Mouse (Mus musculus) right cerebral cortex, postnatal 36 days (tissue): ENCODE data around the gene Efna3.
A peak's percentile ranks its signal among the peaks of the same experiment; 100 is the strongest.

Experiments used
- DNase-seq, 2 experiments: peaks; one replicate each; pipeline ENCODE4 v3.0.0; 2022; ENCODE audit warnings: low spot score in 2 of 2, mixed read lengths in 1 of 2

The Efna3 gene

DNA sequence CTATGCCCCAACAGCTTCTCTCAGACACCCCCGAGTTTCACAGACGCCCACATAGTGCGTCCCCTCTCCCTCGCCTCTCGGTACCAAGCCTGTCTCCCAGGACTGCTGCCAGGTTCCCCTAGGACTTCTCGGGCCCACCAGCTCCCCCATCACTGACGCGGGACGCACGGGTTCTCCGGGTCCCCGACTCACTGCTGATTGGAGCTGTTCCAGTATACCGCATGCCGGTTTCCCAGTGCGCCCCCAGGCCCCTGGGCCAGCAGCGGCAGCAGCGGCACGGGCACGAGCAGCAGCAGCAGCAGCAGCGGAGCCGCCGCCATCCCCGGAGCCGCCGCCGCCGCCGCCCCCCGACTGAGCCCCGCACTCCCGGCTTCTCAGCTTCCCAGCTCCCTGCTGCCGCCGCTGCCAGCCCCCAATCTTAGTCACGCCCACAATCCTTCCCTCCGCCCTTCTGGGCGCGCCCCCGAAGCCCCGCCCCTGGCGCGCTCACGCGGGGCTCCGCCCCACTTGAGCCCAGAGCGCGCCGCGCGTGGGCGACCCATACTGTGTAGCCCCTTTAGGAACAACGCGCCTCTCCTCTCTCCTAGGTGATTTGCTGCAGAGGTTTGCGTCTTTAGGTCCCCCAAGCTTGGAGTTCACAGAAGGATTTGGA is at the start of gene Efna3:
TSS of gene Efna3 (minus strand) at position 452 of the 652 bp plus-strand sequence.
- peak; percentile 81 to 84 for DNase-seq

DNA sequence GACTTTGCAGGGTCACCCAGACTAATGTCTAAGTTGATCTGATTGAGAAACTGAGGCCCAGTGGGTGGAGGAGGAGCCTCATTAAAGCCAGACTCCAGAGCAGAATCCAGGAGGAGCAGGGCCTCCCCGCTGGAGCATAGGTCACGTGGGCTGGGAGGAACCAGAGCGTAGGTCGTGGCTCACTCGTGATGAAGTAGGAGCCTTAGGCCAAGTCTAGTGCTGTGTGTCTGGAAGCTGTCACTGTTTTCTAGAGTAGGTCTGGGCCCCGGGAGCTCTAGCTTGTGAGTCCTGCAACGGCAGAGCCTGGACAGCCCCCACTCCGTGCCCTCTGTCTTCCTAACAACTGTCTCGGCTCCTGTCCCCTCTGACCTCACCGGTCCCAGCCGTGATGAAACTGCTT is 44.6 kb upstream of the Efna3 start:
- no peak for DNase-seq

DNA sequence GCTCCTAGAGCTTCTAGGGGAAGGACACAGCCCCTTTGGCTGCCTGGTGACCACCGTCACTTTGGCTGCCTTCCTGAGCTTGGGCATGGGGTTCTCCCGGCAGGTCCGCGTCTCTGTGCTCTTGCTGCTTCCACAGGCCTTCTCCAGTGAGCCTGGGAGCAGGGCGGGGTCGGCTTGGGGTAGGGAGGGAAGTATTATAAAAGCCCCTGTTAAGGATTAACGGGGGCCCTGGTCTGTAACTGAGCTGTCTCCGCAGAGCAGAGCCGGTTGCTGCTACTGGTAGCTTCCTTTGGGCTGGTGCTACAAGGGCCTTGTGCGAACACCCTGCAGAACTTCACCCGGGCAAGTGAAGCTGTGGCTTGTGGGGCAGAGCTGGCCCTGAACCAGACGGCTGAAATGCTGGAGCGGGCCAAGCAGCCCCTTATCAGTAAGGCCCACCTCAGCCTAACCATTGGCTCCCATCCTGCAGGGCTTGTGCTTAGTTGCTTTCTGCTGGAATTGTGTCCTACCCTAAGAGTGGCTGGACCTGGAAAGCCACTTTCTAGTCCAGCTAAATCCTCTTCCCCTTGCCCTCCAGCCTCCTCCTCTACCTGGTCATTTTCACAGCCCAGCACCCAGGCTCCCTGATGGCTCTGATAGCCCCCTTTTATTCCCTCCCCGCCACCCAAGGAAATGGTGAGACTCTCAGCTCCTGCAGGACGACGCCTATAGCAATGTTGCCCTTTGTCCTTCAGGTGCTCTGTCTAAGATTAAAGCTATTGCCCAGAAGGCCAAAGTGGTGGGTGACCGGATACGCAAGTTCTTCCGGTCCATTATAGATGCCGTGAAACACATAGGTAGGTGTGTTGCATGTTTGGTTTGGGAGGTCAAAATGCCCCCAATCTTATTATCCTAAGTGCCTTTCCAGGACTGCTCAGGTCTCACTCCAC is 43.0 kb upstream of the Efna3 start:
- no peak for DNase-seq

DNA sequence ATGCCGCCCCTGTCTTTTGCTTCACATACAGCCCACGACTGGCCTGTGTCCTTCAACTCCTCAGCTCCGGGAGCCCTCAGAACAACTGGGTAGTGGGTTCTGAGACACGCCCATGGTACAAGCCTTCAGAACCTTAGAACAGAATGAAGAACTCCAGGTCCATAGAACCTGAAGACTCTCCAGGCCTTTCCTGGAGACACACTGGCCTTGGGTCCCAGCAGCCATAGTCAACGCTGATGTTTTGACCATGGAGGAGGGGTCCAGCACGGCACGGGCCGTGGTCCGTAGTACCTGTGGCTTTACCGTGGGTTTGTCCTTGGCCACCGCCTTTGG is 42.4 kb upstream of the Efna3 start, which contains the start of gene Dcst1:
TSS of gene Dcst1 (minus strand) at position 101 of the 333 bp plus-strand sequence.
- no peak for DNase-seq

DNA sequence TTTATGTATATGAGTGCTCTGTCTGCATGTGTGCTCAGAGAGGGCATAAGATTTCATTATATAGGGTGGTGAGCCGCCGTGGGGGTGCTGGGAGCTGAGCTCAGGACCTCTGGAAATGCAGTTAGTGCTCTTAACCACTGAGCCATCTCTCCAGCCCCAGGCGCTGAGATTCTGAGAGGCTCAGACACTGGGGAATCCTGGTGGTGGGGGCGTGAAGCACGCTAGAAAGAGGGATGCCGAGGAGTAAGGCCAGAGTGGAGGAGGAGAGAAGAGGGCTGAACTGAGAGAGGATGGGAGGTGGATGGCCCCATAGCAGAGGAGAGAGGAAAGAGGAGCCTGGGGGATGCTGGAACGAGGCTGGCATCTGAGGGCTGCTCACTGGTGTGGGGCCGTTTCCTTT is 41.9 kb upstream of the Efna3 start:
- no peak for DNase-seq

DNA sequence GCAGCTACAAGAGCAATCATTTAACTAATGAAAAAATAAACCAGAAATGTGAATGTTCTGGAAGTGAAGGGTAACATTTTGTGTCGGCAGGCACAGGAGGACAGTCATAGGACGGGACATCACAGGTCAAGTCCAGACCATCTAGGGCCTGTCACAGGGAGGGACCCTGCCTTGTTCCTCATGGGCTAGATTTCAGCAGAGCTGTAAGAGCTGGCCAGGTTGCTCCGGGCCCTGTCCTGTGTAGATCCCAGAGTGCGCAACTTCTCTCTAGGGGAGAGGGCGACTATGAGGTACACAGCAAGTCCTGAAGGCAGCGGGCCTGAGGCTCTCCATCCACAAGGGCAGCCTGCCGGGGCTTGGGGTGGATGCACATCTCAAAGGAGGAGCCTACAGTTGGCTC is 38.9 kb upstream of the Efna3 start, which contains the start of gene Dcst2:
TSS of gene Dcst2 (plus strand) at position 301 of the 400 bp plus-strand sequence.
- no peak for DNase-seq

DNA sequence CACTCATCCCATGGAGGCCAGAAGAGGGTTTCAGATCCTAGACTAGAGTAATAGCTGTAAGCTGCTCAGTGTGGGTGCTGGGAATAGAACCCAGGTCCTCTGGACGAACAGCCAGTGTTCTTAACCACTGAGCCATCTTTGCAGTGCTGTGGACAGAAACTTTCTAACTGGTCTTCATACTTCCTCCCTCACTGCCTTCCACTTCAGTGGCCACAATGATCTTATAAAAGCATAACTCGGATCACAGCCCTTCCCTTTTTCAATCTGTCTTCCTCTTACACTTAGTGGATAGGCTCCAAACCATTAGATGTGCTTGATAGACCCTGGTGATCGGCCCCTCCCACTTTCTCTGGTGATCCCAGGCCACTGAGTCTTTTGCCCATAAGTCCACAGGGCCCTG is 37.5 kb upstream of the Efna3 start:
- no peak for DNase-seq

DNA sequence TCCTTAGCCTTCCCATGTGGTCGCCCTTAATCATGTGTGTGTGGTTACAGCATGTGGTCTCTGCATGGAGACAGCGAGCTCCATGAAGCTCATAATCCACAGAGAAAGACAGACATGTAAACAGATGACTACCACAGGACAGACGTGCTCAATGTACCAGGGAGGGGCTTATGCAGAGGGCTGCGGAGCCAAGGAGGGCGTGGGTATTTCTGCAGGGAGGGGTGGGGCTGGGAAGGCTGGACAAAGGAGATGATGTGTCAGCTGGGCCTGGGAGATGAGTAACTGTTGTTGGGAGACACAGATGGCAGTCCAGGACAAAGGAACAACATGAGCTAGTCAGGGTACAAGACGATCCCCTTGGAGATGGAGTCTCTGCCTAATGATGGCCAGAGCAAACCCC is 36.9 kb upstream of the Efna3 start:
- no peak for DNase-seq

DNA sequence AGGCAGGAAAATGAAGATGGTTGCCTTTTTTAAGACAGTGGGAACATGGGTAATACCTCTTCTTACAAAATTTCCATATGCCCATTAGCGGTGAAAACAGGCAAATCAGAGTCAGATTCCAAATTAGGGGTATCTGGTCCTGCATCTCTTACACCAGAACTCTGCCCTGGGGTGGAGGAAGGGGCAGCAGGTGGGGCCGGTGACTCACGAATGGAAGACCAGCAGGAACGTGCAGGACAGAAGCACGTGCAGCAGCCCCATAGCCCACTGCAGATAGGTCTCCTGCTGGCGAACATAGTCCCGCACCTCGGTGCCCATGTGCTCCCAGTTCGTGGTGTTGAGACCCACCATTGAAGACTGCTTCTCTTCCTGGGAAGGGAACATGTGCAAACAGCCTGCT is 33.3 kb upstream of the Efna3 start:
- DNase-seq = no peak

DNA sequence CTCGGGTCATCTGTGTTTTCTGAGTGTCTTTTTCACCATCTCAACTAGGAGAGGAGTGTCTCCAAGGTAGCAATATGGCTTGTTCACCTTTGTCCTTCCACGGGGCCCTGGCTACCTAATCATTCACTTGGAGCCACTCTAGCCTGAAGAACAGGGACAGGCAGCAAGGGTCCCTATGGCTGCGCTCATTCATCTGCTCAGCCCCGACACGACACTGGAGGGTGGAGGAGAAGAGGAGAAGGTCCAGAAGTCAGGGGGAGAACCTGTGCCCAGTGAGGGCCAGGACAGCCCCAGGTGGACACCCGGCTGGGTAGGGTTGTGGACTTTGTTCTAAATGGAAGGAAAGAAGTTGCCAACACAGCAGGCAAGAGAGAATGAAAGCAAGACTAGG is 32.7 kb upstream of the Efna3 start:
- DNase-seq = no peak

DNA sequence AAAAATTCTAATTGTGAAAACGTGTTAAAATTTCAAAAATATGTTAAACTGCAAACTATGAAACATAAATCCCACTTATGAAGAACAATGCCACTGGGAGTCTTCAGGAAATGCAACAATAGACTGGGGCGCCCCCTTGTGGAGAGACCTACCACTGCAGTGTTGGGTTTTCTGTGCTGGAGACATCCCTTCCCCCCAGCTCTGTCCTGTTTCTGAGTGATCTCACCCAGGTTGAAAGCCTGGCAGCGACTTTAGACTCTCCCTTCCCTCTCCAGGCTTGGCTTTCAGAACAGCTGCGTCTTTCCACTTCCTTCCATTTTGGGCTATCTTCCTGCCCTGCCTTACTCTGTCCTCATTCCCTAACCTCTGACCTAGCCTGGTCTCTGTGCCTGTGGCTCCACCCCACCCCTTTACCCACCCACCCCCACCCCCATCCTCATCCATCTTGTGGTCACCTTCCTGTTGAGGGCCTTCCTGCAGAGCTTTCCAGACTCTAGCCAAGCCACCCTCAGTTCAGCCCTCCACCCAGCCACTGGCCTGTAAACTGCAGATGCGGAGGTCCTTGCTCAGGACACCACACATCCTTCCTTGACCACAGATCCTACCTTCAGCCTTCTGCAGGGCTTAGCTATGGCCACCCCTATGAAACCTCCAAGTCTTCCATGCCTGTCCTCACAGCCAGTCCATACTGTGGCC is 32.2 kb upstream of the Efna3 start:
- DNase-seq = peak; percentile 78 to 82

DNA sequence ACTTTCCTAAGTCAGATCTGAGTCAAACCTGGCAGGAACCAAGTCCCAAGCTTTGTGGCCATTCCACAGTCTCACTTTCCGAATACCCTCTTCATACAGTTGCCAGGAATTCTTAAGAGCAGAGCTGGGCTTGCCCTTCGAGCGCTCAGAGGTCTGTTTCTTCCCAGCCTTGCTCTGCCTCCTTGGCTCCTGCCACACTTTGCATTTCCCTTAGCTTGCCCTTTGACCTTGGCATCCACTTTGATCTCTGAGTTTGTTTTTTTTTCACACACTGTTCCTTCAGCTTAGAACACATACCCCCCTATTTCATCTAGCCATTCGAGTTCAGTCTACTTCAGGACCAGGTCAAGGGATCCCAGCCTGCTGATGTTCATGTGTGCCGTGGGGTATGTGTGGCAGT is 28.5 kb upstream of the Efna3 start:
- DNase-seq = no peak

DNA sequence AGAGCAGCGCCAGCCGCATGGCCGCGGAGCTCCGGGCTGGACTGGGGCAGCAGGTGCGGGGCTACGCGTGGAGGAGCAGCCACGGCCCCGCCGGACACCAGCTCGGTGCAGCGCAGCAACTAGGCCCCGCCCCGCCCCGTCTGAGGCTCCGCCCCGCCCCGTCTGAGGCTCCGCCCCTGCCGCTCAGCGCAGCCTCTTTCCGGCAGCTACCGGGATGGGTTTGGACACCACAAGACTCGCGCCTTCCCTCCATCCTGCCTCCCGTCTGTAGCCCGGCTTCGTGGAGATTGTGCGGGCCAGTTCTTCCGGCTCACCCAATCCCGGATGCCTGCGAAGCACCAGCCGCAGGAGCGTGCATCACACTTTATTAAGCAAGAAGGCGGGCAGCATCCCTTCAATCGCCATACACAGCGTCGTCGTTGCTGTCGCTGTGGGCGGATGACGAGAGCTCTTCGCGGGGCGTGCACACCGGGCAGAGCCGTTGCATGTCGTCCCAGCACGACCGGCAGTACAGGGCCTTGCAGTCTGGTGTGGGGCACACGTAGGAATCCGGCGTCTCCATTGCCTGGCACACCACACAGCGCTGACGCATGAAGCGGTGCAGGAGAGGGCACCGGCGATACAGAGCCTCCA is 27.2 kb upstream of the Efna3 start, which contains the start of gene Adam15:
TSS of gene Adam15 (minus strand) at position 128 of the 633 bp plus-strand sequence.
- DNase-seq = peak; percentile 84 to 85

DNA sequence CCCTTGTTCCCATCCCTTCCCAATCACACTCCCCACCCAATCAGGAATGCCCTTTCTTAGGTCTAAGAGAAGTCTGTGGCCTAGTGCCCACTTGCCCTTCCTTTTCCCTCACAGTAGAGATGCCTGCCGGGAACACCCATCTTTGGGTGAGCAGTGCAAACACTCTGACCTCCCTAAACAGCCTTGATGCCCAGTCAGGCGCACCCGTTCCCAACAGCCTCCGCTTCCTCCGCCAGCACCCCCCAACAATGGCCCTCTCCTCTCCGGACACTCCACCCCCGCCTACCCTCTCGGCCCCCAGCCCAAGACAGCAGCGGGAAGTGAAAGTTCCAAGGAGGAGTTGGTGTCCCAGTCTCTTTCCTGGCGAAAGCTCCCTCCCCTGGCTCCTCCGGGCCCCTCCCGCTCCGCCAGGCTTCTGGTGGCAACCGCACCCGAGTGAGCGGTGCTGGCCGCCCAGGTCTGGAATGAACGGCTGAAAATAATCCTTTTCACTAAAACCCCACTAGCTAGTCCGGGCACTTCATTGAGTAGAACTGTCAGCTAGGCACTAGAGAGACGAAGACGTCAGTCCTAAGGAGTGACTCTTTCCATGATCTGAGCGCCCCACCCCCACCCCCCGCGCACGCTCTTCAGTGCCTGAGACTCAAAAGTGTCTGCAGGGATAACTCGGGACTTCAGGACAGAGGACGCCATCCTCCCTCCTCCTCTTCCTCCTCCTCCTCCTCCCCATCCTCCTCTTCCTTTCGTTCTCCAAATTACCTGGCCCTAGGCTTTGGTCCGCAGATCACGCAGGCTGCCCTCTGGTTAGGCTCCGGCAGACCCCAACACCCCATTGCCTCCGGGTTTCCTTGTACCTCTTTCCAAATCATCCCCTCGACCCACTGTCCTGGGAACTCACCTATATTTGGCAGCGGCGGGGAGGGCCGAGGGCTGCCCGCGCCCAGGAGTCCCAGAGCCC is 26.4 kb upstream of the Efna3 start:
- no peak for DNase-seq

DNA sequence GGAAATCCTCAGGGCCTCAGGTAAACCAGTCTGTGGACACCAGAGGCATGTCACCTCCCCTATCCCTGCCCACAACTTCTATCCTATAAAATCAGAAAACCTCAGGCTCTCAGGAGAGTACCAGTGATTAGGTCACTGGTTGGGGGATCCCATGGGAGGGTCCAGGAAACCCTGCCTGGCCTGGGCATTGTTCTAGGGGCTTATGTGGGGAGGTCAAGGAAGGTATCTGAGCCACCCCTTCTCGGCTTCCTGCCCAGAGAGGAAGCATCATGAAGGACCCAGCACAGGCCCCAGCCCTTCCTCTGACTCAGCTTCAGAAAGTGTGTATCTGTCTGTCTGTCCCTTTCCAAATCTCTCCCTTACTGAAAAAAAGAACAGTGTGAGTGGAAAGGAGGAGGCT is 25.2 kb upstream of the Efna3 start:
- no peak for DNase-seq

DNA sequence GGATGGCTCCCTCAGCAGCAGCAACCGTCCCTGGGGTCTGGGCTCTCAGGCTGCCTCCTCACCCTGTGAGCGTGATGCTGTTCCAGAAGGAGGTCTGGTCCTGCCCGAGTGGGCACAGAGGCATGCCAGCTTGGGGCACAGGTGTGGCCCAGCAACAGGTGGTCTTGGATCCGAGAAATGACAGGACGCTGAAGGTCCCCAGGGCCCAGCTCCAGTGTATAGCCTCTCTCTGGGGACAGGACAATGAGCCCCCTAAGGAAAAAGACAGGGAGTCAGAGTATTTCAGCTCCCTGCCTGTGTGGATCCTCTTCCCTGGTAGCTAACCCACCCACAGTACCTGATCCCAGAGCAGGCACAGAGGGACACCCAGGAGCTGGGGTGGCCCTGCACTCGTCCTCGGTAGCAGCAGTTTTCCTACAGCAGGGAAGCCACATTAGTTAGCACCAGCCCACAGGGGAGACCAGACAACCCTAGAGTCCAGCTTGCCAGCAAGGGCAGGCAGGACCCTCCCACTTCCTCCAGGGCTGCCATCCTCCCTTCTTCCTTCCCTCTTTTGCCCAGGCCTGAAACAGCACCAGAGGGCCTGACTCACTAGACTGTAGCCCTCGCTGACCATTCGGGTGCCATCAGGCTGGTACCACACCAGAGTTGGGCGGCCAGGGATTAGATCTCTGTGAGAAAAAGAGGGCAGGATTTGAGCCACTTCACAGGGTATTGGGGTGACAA is 24.2 kb upstream of the Efna3 start:
- DNase-seq = no peak

DNA sequence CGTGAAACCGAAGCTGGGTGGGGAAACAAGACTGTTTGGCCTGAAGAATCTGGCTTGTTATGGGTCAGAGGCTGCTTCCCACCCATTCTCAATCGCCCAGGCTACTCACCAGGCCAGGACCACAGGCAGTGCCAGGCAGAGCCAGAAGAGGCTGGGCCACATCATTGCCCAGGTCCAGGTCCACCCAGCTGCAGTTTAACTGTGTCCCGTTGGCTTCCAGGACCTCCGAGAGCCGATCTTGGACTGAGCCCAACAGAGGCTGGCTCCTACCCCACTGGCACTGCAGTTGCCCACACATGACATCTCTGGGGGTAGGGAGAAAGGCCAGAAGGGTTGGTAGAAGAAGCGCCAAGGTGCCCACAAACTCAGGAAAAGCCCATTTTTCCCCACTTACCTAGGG is 20.5 kb upstream of the Efna3 start:
- DNase-seq = no peak

DNA sequence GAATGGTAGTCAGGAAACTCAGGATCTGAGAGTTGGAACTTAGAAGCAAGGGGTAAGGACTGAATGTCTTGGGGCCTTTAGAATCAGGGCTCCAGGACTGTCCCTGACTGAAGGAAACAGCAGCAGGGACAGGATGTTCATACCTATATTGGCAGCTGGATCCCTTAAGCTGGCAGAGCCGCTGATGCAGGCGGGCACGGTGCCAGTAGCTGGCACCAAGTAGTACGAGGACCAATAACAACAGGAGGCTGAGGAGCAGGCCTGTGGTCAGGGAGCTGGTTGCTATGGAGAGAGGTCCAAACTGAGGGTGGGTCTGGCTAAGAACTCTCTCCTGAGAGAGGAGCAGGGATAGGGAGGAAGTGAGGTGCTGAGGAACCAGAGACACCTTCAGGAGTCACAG is 19.0 kb upstream of the Efna3 start:
- DNase-seq = no peak

DNA sequence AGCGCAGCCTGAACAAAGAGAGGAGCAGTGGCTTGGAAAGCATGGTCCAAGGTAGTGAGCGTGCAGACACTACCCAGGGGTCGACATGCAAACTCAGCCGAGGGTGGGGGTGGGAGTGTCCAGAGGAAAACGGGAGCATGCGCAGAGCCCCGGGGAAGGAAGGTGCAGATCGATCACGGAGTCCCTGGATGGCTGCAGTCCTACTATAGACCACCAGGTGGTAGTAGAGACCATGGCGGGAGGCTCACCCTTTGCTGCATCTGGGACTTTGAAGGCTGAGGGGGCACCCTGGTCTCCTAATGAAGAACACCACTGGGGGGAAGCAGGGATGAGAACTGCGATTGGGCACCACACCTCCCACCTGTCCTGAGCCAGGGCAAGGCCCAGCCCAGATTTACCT is 17.7 kb upstream of the Efna3 start:
- DNase-seq = no peak

DNA sequence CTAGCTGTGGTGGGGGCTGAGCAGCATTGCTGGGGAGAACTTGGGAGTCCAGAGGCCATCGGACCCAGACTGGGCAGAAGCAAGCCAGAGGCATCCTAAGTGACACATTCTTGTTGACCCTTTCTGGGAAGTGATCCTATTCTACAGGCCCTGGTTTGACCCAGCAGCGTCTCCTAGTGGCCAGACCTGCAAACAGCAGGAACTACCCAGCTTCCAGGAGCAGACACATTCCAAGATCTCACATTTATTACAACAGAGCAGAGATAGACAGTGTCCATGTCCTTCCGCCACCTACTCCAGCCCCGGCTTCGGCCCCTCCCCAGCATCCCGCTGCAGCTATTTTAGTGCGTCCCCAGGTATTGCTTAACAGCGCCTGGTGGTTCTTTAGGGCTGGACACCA is 16.7 kb upstream of the Efna3 start:
- no peak for DNase-seq
